Mouse (Mus musculus): ENCODE results near the gene Zc3h4.

GRCm38 (mm10) chr7:16415426-16415825 lies 14.7 kb downstream of the Zc3h4 start:
- TF ChIP-seq CTCF (IDR thresholded peaks at IDR 0.05; ENCODE audit: extremely low read depth, insufficient read depth, low read length) (no peak), POLR2A (IDR thresholded peaks at IDR 0.05; ENCODE audit: extremely low read depth, insufficient read depth, low read length) (no peak)

Data from cortical plate, adult 2 months (tissue).